Mouse (Mus musculus) ES-CJ7 (cell line): ENCODE data around the gene Ptn.

ENCODE experiments used
- DNase-seq: peaks from one replicate; pipeline ENCODE4 v3.0.0; 2011; ENCODE audit warnings: low read depth, low spot score

The Ptn gene

GRCm38 (mm10) chr6:36809747-36810285, at the start of gene Ptn:
Ptn (minus strand) TSS chr6:36810220.
- DNase-seq: peak; percentile 23

- peak; percentile 69 for DNase-seq
Measured at GRCm38 (mm10) chr6:36858258-36859041, 48.4 kb upstream of the Ptn start.

- peak; percentile 89 for DNase-seq
Measured at GRCm38 (mm10) chr6:36857627-36858257, 47.7 kb upstream of the Ptn start.

- no peak for DNase-seq
Measured at GRCm38 (mm10) chr6:36850422-36851129, 40.6 kb upstream of the Ptn start.

- no peak for DNase-seq
Measured at GRCm38 (mm10) chr6:36845288-36845687, 35.3 kb upstream of the Ptn start.

- no peak for DNase-seq
Measured at GRCm38 (mm10) chr6:36844258-36844657, 34.2 kb upstream of the Ptn start.

- DNase-seq: no peak
Measured at GRCm38 (mm10) chr6:36843031-36843488, 33.0 kb upstream of the Ptn start.

- no peak for DNase-seq
Measured at GRCm38 (mm10) chr6:36842101-36842922, 32.3 kb upstream of the Ptn start.

- DNase-seq: no peak
Measured at GRCm38 (mm10) chr6:36841701-36842100, 31.7 kb upstream of the Ptn start.

- DNase-seq: no peak
Measured at GRCm38 (mm10) chr6:36841174-36841573, 31.2 kb upstream of the Ptn start.

GRCm38 (mm10) chr6:36838747-36839146, 28.7 kb upstream of the Ptn start:
- DNase-seq: no peak

- no peak for DNase-seq
Measured at GRCm38 (mm10) chr6:36835351-36835750, 25.3 kb upstream of the Ptn start.

GRCm38 (mm10) chr6:36834695-36835265, 24.8 kb upstream of the Ptn start:
- no peak for DNase-seq

- DNase-seq: no peak
Measured at GRCm38 (mm10) chr6:36832681-36833080, 22.7 kb upstream of the Ptn start.

- DNase-seq: no peak
Measured at GRCm38 (mm10) chr6:36832207-36832606, 22.2 kb upstream of the Ptn start.

- DNase-seq: no peak
Measured at GRCm38 (mm10) chr6:36830371-36830925, 20.4 kb upstream of the Ptn start.

GRCm38 (mm10) chr6:36819784-36820050, 9.7 kb upstream of the Ptn start:
- DNase-seq: no peak

GRCm38 (mm10) chr6:36819019-36819783, 9.2 kb upstream of the Ptn start:
- no peak for DNase-seq

- no peak for DNase-seq
Measured at GRCm38 (mm10) chr6:36818281-36819018, 8.4 kb upstream of the Ptn start.
